Mouse (Mus musculus) CD4-positive, CD25-positive, alpha-beta regulatory T cell, adult 2 months (primary cell): ENCODE data around the gene Gm21870.
"Not testable (repeated sequence)": the region's sequence is repeated elsewhere in the genome, so short reads cannot be mapped to it uniquely, and the experiment has no call there.

Experiments
- DNase-seq: peaks from one replicate; pipeline ENCODE4 v3.0.0-alpha.2; 2012; ENCODE audit warnings: low read depth, low spot score

The Gm21870 gene

GRCm38 (mm10) chrX:33986716-33987115 lies at the start of gene Gm21870:
Gm21870 (minus strand) TSS chrX:33986816.
- DNase-seq = not testable (repeated sequence)

- not testable (repeated sequence) for DNase-seq
These were observed 30.2 kb downstream of the Gm21870 start, which contains the start of gene Btbd35f6 for GRCm38 (mm10) chrX:33956440-33956839. Btbd35f6 (minus strand) TSS chrX:33956540.
